Mouse (Mus musculus): ENCODE results near the gene Dut. TPM values are rescaled to one million over a fixed set of nuclear protein-coding genes. Genes with fewer than 3 reads are reported as not detected.

The Dut gene
- polyA plus RNA-seq, 1 experiment from 2014 or later = 217 TPM

- H3K9ac ChIP-seq (ENCODE audit: low read depth, low read length) = no peak overlapping the region
- peak overlapping the region; percentile 65; the same call in 1 of the 2 replicates for H3K4me3 ChIP-seq (ENCODE audit: low read length)
Measured at GRCm38 (mm10) chr2:125249339-125249738, 2.3 kb downstream of the Dut start.

GRCm38 (mm10) chr2:125249874-125250273, 2.9 kb downstream of the Dut start:
- Histone ChIP-seq H3K9me3 (ENCODE audit: control insufficient read depth, low read length) (peaks cover 6% of the 10 kb centered on the region; the same call in 1 of the 2 replicates), H3K4me3 (ENCODE audit: low read length) (no peak overlapping the region; the same call in 1 of the 2 replicates), H3K9ac (ENCODE audit: low read depth, low read length) (no peak overlapping the region), H3K27me3 (ENCODE audit: control insufficient read depth, insufficient read depth, low read length) (no peaks in the 10 kb centered on the region), H3K4me1 (ENCODE audit: control insufficient read depth, insufficient read depth, low read length) (peaks cover 5% of the 10 kb centered on the region; the same call in 1 of the 2 replicates), H3K27ac (ENCODE audit: low read depth, low read length) (no peak overlapping the region), H3K4me2 (replicated peaks; ENCODE audit: low read depth, low read length) (no peak overlapping the region), H3K36me3 (ENCODE audit: control insufficient read depth, insufficient read depth, low read length) (peaks cover 46% of the 10 kb centered on the region)
- no peak for ATAC-seq (ENCODE audit: low FRiP score, low TSS enrichment)
- 87% methylated on average over 4 of the region's 4 CpGs for WGBS

More at GRCm38 (mm10) chr2:125249339-125249738, 2.3 kb downstream of the Dut start:
- peak overlapping the region; percentile 62 for H3K4me2 ChIP-seq (replicated peaks; ENCODE audit: low read depth, low read length)
- peaks cover 43% of the 10 kb centered on the region for H3K36me3 ChIP-seq (ENCODE audit: control insufficient read depth, insufficient read depth, low read length)
- H3K4me1 ChIP-seq (ENCODE audit: control insufficient read depth, insufficient read depth, low read length) = peaks cover 5% of the 10 kb centered on the region; the same call in 1 of the 2 replicates
- no peaks in the 10 kb centered on the region for H3K27me3 ChIP-seq (ENCODE audit: control insufficient read depth, insufficient read depth, low read length)
- H3K9me3 ChIP-seq (ENCODE audit: control insufficient read depth, low read length) = peaks cover 6% of the 10 kb centered on the region; the same call in 1 of the 2 replicates
- WGBS = 67% methylated on average over 4 of the region's 4 CpGs
- no peak for ATAC-seq (ENCODE audit: low FRiP score, low TSS enrichment)
- no peak overlapping the region for H3K27ac ChIP-seq (ENCODE audit: low read depth, low read length)

- 95% methylated on average over 4 of the region's 4 CpGs for WGBS
- no peak for ATAC-seq (ENCODE audit: low FRiP score, low TSS enrichment)
- Histone ChIP-seq H3K4me2 (replicated peaks; ENCODE audit: low read depth, low read length) (no peak overlapping the region), H3K9ac (ENCODE audit: low read depth, low read length) (no peak overlapping the region), H3K4me3 (ENCODE audit: low read length) (no peak overlapping the region), H3K36me3 (ENCODE audit: control insufficient read depth, insufficient read depth, low read length) (peaks cover 63% of the 10 kb centered on the region), H3K27ac (ENCODE audit: low read depth, low read length) (no peak overlapping the region), H3K4me1 (ENCODE audit: control insufficient read depth, insufficient read depth, low read length) (peaks cover 5% of the 10 kb centered on the region; the same call in 1 of the 2 replicates), H3K27me3 (ENCODE audit: control insufficient read depth, insufficient read depth, low read length) (no peaks in the 10 kb centered on the region), H3K9me3 (ENCODE audit: control insufficient read depth, low read length) (peaks cover 6% of the 10 kb centered on the region; the same call in 1 of the 2 replicates)
Measured at GRCm38 (mm10) chr2:125251781-125252180, 4.8 kb downstream of the Dut start.

GRCm38 (mm10) chr2:125252275-125252674, 5.3 kb downstream of the Dut start:
- 48% methylated on average over 2 of the region's 2 CpGs for WGBS
- no peaks in the 10 kb centered on the region for H3K27me3 ChIP-seq (ENCODE audit: control insufficient read depth, insufficient read depth, low read length)

GRCm38 (mm10) chr2:125253699-125254098, 6.7 kb downstream of the Dut start:
- 93% methylated on average over 6 of the region's 6 CpGs for WGBS
- H3K27me3 ChIP-seq (ENCODE audit: control insufficient read depth, insufficient read depth, low read length) = no peaks in the 10 kb centered on the region
- no peak overlapping the region for H3K27ac ChIP-seq (ENCODE audit: low read depth, low read length)
- no peak for ATAC-seq (ENCODE audit: low FRiP score, low TSS enrichment)
- H3K4me1 ChIP-seq (ENCODE audit: control insufficient read depth, insufficient read depth, low read length) = peaks cover 1% of the 10 kb centered on the region; the same call in 1 of the 2 replicates
- no peak overlapping the region for H3K9ac ChIP-seq (ENCODE audit: low read depth, low read length)
- peaks cover 80% of the 10 kb centered on the region for H3K36me3 ChIP-seq (ENCODE audit: control insufficient read depth, insufficient read depth, low read length)
- no peak overlapping the region for H3K4me3 ChIP-seq (ENCODE audit: low read length)
- H3K4me2 ChIP-seq (replicated peaks; ENCODE audit: low read depth, low read length) = no peak overlapping the region
- peaks cover 6% of the 10 kb centered on the region; the same call in 1 of the 2 replicates for H3K9me3 ChIP-seq (ENCODE audit: control insufficient read depth, low read length)

More at GRCm38 (mm10) chr2:125252275-125252674, 5.3 kb downstream of the Dut start:
- no peak overlapping the region for H3K9ac ChIP-seq (ENCODE audit: low read depth, low read length)
- H3K27ac ChIP-seq (ENCODE audit: low read depth, low read length) = no peak overlapping the region
- H3K4me3 ChIP-seq (ENCODE audit: low read length) = no peak overlapping the region
- H3K4me1 ChIP-seq (ENCODE audit: control insufficient read depth, insufficient read depth, low read length) = peaks cover 5% of the 10 kb centered on the region; the same call in 1 of the 2 replicates
- no peak for ATAC-seq (ENCODE audit: low FRiP score, low TSS enrichment)
- no peak overlapping the region for H3K4me2 ChIP-seq (replicated peaks; ENCODE audit: low read depth, low read length)
- peaks cover 68% of the 10 kb centered on the region for H3K36me3 ChIP-seq (ENCODE audit: control insufficient read depth, insufficient read depth, low read length)
- peaks cover 6% of the 10 kb centered on the region; the same call in 1 of the 2 replicates for H3K9me3 ChIP-seq (ENCODE audit: control insufficient read depth, low read length)

- H3K27me3 ChIP-seq (ENCODE audit: control insufficient read depth, insufficient read depth, low read length) = no peaks in the 10 kb centered on the region
- peaks cover 6% of the 10 kb centered on the region; the same call in 1 of the 2 replicates for H3K9me3 ChIP-seq (ENCODE audit: control insufficient read depth, low read length)
- no peak overlapping the region for H3K27ac ChIP-seq (ENCODE audit: low read depth, low read length)
- peaks cover 83% of the 10 kb centered on the region for H3K36me3 ChIP-seq (ENCODE audit: control insufficient read depth, insufficient read depth, low read length)
- 93% methylated on average over 3 of the region's 3 CpGs for WGBS
- H3K4me3 ChIP-seq (ENCODE audit: low read length) = no peak overlapping the region
- H3K9ac ChIP-seq (ENCODE audit: low read depth, low read length) = no peak overlapping the region
- no peak overlapping the region for H3K4me2 ChIP-seq (replicated peaks; ENCODE audit: low read depth, low read length)
- no peak for ATAC-seq (ENCODE audit: low FRiP score, low TSS enrichment)
- H3K4me1 ChIP-seq (ENCODE audit: control insufficient read depth, insufficient read depth, low read length) = no peaks in the 10 kb centered on the region
Measured at GRCm38 (mm10) chr2:125254630-125255029, 7.6 kb downstream of the Dut start.

- Histone ChIP-seq H3K27me3 (ENCODE audit: control insufficient read depth, insufficient read depth, low read length) (no peaks in the 10 kb centered on the region), H3K9ac (ENCODE audit: low read depth, low read length) (no peak overlapping the region), H3K4me2 (replicated peaks; ENCODE audit: low read depth, low read length) (no peak overlapping the region), H3K4me1 (ENCODE audit: control insufficient read depth, insufficient read depth, low read length) (no peaks in the 10 kb centered on the region), H3K9me3 (ENCODE audit: control insufficient read depth, low read length) (peaks cover 6% of the 10 kb centered on the region; the same call in 1 of the 2 replicates), H3K27ac (ENCODE audit: low read depth, low read length) (no peak overlapping the region), H3K36me3 (ENCODE audit: control insufficient read depth, insufficient read depth, low read length) (peaks cover 75% of the 10 kb centered on the region), H3K4me3 (ENCODE audit: low read length) (no peak overlapping the region)
- 80% methylated on average over 3 of the region's 3 CpGs for WGBS
- ATAC-seq (ENCODE audit: low FRiP score, low TSS enrichment) = no peak
Measured at GRCm38 (mm10) chr2:125255886-125256285, 8.9 kb downstream of the Dut start.

- Histone ChIP-seq H3K27me3 (ENCODE audit: control insufficient read depth, insufficient read depth, low read length) (no peaks in the 10 kb centered on the region), H3K9me3 (ENCODE audit: control insufficient read depth, low read length) (no peaks in the 10 kb centered on the region), H3K4me3 (ENCODE audit: low read length) (no peak overlapping the region), H3K27ac (ENCODE audit: low read depth, low read length) (no peak overlapping the region), H3K4me1 (ENCODE audit: control insufficient read depth, insufficient read depth, low read length) (no peaks in the 10 kb centered on the region), H3K36me3 (ENCODE audit: control insufficient read depth, insufficient read depth, low read length) (peaks cover 41% of the 10 kb centered on the region), H3K9ac (ENCODE audit: low read depth, low read length) (no peak overlapping the region), H3K4me2 (replicated peaks; ENCODE audit: low read depth, low read length) (no peak overlapping the region)
- WGBS = 83% methylated on average over 14 of the region's 14 CpGs
- 0 out of 2 replicates have a peak, but pooled peaks have one; percentile 44 for ATAC-seq (ENCODE audit: low FRiP score, low TSS enrichment)
Measured at GRCm38 (mm10) chr2:125259230-125260120, 12.5 kb downstream of the Dut start.

GRCm38 (mm10) chr2:125260326-125260725, 13.3 kb downstream of the Dut start:
- Histone ChIP-seq H3K9me3 (ENCODE audit: control insufficient read depth, low read length) (no peaks in the 10 kb centered on the region), H3K9ac (ENCODE audit: low read depth, low read length) (no peak overlapping the region), H3K4me1 (ENCODE audit: control insufficient read depth, insufficient read depth, low read length) (no peaks in the 10 kb centered on the region), H3K4me3 (ENCODE audit: low read length) (no peak overlapping the region), H3K4me2 (replicated peaks; ENCODE audit: low read depth, low read length) (no peak overlapping the region), H3K27me3 (ENCODE audit: control insufficient read depth, insufficient read depth, low read length) (no peaks in the 10 kb centered on the region), H3K27ac (ENCODE audit: low read depth, low read length) (no peak overlapping the region), H3K36me3 (ENCODE audit: control insufficient read depth, insufficient read depth, low read length) (peaks cover 37% of the 10 kb centered on the region)
- no peak for ATAC-seq (ENCODE audit: low FRiP score, low TSS enrichment)
- 83% methylated on average over 2 of the region's 2 CpGs for WGBS

Data from kidney, embryonic 14.5 days (tissue).